Mouse (Mus musculus): ENCODE measurements around the gene Capn1. TPM values are rescaled to one million over a fixed set of nuclear protein-coding genes. Genes with fewer than 3 reads are reported as not detected.

Gene Capn1
- total and polyA plus RNA-seq, 3 experiments: 34.9 to 42.1 (median 37.9) TPM

GRCm38 (mm10) chr19:6040002-6040401, 24.3 kb upstream of the Capn1 start:
- DNase-seq: no peak

DNA sequence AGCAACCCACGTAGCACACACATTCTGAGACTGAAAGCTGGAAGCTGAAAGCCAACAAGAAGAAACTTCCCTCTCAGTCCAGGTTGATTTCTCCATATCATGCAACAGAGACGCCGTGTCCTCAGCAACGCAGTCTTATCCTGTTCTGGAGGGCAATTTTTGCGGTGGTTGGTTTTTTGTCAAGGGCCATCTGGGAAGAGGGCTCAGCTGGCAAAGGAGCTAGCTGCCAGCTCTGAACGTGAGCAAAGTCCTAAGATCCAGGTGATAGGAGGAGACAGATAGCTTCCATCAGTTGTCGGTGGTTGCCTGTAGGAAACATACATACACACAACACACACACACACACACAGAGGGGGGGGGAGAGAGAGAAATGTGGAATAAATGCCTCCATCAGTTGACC, 22.6 kb upstream of the Capn1 start:
- DNase-seq: no peak

GRCm38 (mm10) chr19:6037695-6038094, 22.0 kb upstream of the Capn1 start:
- DNase-seq: no peak

GRCm38 (mm10) chr19:6035966-6036585, 20.4 kb upstream of the Capn1 start:
- DNase-seq: no peak

GRCm38 (mm10) chr19:6030520-6031280, 15.0 kb upstream of the Capn1 start:
- no peak for DNase-seq

DNA sequence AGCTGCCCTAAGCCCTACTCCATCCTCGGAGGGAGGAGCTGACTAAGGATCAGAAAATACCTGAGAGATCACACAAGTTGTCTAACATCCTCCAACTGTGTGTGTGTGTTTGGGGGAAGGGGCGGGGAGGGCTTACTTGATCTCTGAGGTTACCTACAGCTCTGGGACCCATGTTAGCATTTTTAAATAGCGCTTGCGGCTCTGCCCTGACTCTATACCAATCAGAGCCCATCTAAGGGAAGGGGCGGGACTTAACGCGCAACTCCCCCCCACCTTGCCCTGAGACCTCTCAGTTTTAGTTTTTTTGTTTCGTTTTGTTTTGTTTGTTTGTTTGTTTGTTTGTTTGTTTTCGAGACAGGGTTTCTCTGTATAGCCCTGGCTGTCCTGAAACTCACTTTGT, 13.7 kb upstream of the Capn1 start:
- DNase-seq: no peak

DNA sequence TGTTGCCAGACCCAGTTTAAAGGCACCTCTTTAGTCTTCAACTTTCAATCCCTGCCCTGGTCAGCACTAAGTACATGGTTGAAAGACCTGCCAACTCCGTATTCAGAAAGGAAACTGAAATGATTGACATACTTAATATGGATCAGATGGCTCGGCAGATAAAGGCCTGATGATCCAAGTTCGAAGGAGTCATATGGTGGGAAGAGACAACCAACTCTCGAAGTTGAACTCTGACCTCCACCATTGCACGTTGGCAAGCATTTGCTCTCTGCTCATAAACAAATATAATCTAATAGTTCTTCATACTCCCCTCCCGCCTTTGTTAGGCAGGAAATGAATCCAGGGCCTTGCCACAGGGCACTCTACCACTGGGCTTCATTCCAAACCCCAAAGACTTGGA, 13.3 kb upstream of the Capn1 start:
- no peak for DNase-seq

DNA sequence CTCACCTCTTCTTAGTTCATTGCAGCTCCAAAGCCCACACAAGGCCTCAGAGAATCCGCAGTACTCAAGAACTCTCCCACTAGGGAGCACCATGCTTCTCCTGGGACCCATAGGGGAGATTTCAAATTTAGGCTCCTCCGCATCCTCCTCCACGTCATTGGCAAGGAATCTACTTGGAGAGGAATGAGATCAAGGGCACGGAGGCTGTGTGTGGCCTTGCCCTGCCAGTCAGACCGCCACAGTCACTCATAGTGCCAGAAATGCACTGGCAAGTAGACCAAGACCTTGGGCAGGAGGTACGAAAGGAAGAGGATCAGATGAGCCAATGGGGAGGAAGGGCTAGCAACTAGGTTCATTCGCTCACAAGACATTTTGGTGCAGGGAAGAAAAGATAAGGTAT, 8.2 kb upstream of the Capn1 start:
- DNase-seq: peak; percentile 88

- DNase-seq: no peak
Observed at GRCm38 (mm10) chr19:6023059-6023458, 7.4 kb upstream of the Capn1 start.

DNA sequence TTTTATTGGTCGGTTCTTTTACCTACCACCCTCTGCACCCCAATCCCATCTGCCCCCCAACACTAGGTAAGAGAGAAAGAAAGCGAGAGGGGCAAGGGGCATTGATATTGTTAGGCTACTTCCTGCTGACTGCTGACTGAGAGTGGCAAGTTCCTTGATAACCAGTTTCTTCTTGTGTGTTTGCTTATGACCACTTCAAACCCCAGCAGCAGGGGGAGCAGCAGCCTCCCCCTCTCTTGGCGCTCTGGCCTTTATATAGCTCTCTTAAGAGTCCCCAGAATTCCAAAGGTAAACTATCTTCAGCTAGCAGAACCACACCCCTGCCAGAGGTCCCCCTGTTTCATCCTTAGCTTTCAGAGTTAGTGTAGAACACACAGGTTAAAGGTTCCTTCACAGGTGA, 4.6 kb upstream of the Capn1 start:
- DNase-seq: no peak

DNA sequence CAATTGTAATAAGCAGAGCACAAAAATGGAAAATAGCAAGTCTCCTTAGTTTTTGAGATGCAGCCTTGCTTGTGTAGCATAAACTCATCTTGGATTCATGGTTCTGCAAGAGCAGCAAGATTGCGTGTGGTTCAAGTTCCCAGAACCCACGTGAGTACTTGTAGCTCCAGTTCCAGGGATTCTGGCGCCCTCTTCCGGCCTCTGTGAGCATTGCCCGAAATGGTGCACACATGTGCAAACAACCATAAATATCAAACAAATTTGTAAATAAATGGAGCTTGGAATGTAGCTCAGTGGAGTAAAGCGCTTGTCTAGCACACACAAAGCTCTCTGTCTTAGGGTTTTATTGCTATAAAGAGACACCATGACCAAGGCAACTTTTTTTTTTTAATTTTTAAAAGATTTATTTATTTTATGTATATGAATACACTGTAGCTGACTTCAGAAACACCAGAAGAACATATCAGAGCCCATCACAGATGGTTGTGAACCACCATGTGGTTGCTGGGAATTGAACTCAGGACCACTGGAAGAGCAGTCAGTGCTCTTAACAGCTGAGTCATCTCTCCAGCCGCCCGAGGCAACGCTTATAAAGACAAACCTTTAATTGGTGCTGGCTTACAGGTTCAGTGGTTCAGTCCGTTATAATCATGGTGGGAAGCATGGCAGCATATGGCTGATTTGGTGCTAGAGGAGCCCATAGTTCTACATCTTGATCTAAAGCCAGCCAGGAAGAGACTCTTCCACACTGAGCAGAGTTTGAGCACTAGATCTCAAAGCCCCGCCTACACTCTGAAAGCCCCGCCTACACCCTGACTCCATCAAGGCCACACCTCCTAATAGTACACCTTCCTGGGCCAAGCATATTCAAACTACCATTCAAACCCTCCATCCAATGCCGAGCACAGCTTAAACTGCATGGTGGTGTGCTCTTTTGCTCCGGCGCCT, 2.7 kb upstream of the Capn1 start:
- DNase-seq: peak; percentile 86

GRCm38 (mm10) chr19:6016532-6016931, 835 bp upstream of the Capn1 start:
- no peak for DNase-seq

DNA sequence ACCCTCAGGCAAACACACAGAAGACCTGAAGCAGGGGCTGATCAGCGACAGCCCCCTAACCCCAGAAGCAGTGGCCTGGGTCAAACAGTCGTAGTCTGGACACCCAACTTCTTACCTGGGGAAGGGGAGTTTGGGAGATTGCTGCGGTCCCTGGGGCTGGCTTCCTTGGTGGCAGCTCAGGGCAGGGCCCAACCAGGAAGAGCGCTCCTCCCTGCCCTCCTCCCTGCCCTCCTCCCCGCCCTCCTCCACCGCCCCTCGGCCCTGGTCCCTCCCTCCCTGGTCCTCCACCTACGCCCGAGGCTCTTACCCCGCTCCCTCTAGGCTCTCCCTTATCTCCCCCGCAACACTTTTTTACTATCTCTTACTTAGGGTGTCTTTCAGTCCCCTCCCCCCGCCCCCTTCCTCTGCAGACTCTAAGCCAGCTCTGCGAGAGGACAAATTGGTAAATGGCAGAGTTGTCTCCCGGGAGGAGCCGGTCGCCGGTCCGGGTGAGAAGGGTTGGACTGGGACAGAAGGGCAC, 646 bp downstream of the Capn1 start:
- peak; percentile 78 for DNase-seq

DNA sequence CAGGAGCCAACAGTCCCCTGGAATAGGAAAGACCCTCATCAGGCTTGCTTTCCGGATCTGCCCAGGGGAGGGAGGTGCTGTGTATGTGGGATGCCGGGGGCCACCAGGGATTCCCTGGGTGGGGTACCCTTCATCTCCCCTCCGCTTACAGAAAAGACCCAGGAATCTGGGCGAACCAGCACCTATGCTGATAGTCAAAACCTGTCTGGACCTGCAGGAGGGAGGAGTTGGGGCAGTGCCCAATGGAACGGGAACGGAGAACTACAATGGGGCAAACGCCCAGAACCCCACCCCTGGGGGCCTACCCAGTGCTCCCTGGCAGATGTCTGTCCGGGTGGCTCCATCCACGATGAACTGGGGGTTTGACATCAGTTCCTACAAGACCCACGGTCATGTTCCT, 2.0 kb downstream of the Capn1 start:
- DNase-seq: no peak

DNA sequence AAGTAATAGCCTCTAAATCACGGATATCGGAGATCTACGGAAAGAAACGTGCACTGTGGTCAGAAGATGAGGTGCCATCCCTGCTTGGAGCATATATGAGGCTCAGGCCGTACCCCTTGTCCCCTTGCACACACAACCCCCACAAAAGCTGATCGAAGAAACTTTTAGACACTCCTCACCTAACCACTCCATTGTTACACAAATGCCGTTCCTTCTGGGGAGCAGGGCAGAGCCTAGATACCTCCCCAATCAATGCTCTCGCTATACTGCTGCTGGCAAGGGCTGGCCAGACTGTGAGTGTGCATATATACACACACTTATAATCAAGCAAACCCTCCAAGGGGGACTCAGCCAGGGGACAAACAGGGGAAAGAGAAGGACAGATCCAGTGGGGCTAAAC, 6.6 kb downstream of the Capn1 start:
- no peak for DNase-seq

GRCm38 (mm10) chr19:6007013-6007412, 8.7 kb downstream of the Capn1 start:
- no peak for DNase-seq

DNA sequence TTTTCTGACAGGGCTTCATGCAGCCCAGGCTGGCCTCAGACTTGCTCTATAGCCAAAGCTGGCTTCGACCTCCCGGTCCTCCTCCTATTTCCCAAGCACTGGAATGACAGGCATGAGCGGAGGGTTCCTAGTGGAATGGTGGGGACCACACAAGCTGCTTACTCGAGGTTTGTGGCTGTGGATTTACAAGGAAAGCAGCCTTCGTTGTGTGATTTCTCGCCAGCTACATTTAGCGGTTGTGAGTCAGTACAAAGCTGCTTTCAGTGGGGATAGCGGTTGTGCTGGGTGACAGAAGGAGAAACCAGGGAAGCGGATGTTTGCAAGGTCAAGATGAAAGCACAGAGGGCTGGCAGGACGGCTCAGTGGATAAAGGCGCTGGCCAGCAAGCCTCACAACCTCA, 10.2 kb downstream of the Capn1 start:
- DNase-seq: peak; percentile 25

GRCm38 (mm10) chr19:5999969-6000368, 15.7 kb downstream of the Capn1 start:
- no peak for DNase-seq

GRCm38 (mm10) chr19:5998180-5998579, 17.5 kb downstream of the Capn1 start:
- DNase-seq: no peak

- no peak for DNase-seq
Observed at GRCm38 (mm10) chr19:5994711-5995110, 21.0 kb downstream of the Capn1 start.

GRCm38 (mm10) chr19:5992012-5992411, 23.7 kb downstream of the Capn1 start:
- DNase-seq: no peak

DNA sequence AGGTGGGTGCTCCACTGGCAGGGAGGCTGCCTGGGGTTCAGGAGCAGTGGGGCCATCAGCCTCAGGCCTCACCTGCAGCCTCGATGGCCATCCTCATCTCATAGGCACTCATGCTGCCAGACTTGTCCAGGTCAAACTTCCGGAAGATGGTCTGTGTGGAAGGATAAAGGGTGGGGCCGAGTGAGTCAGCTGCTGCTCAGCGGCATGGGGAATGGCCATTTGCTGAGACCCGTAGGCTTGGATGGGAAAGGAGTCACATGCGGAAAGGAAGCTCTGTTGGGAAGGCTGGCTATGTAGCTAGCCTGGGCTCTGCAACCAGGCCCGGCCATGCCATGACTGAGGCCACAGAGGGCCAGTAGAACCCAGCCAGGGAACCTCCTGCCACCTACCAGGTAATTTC, 24.2 kb downstream of the Capn1 start:
- no peak for DNase-seq

- no peak for DNase-seq
Observed at GRCm38 (mm10) chr19:5990921-5991320, 24.8 kb downstream of the Capn1 start.

Data from adrenal gland, adult 2 months (tissue).